Mouse (Mus musculus) layer of hippocampus, postnatal 10 days (tissue): Measurements from ENCODE around the gene Mettl6. TPM values are rescaled to one million over a fixed set of nuclear protein-coding genes. Genes with fewer than 3 reads are reported as not detected.
A peak's percentile ranks its signal among the peaks of the same experiment; 100 is the strongest.

Experiments used
- DNase-seq, 2 experiments: peaks; one replicate each; pipeline ENCODE4 v3.0.0; 2021; ENCODE audit warnings: low spot score in 2 of 2
- long read RNA-seq: library from polyadenylated mRNA; stranded (forward); transcript quantifications from one replicate; pipeline ENCODE4 v2.0.0, GENCODE M21; 2023
- total RNA-seq, 2 experiments: library from RNA; stranded (reverse); gene quantifications; 2 replicates each; pipeline ENCODE4 v1.2.3; 2021

Gene Mettl6
- 10 to 100 TPM; 26.7 to 29.4 TPM for total RNA-seq
- long read RNA-seq, transcript Mettl6-207 (5 exons, 793 nt), result minor isoform, 5 of 40 reads
- long read RNA-seq, transcript Mettl6-201 (6 exons, 3,946 nt), result major isoform, 18 of 40 reads
- long read RNA-seq, partial matches to known transcripts, result 3 of 40 reads
- long read RNA-seq, other reads (novel, unspliced or antisense), result 12 of 40 reads

DNA sequence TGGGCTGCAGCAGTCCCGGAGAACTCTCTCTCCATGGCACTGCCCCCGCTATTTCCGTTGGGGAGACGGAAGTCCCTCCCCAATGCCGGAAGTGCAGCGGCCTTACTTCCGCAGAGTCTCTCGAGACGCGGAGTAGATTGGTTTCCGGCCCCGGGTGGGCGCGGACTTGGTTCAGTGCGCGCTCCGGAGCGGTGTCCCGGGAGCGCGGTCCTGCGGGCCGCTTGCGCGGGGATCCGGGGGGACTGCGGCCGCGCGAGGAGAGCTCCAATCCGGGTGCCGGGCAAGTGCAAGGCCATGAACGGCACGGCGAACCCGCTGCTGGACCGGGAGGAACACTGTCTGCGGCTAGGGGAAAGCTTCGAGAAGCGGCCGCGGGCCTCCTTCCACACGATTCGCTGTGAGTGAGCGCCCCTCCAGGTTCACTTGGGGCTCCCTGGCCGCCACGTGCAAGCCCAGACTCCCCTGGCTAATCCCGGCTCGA is at the start of gene Mettl6:
TSS of gene Mettl6 (minus strand) at position 66 of the 481 bp plus-strand sequence.
- DNase-seq, result peak; percentile 85 to 90

DNA sequence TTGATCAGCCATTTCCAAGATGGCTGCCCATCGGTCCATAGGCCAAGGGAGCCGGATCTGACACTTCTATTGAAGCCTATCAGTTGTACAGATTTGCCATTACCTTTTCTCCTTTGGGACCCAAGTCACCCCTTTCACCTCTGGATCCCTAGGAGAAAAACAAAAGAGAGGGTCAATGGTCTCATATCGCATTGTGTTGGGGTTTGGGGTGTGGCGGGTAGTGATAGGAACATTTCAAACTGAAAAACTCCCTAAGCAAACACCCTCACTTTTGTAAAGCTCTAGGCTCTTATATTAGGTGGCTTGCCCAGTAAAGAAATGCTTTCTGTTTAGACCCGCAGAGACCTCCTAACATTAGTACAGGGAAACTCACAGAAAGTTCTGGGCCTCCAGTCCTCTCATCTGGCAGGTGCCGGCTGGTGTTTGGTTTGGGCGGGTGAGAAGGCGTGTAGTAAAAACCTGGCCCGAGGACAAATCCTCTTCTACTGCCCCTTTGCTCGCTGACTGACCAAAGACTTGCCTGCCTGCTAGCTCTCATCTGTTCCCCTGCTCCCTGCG is 49.1 kb upstream of the Mettl6 start:
- DNase-seq, result no peak

DNA sequence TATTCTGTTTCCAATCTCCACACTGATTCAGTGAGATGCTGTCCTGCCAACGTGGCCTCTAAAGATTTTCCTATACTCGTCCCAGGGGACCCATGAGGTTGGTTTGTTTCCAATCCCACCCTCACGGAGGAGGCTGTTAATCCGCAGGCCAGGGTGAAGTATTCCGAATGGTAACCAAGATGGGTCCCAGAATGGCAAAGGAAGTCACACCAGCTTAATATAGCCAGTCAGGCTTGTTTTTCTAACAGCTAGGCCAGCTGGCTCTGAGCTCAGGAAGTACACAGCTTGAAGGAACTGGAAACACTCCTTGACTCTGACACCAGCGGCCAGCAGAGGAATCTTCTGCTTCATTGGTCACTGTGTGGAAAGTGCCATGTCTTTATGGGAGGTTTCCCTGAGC is 42.5 kb upstream of the Mettl6 start:
- DNase-seq, result no peak

DNA sequence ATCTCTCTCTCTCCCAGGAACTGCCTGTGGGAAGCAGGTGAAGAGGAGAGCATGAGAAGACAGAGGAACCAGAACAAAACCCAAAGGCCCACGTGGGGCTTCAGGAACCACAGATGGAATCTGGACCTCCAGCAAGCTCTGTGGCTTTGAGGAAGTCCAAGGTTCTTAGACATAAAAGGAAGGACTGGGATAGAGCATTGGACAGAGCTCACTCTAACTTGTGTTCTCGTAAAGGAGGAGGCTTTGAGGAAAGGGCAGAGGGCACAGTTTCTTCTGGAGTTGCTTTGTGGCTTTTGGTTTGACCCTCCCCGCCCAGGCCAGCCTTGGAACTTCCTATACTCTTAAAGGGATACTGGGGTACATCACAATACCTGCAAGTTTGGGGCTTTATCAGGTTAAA is 37.8 kb upstream of the Mettl6 start:
- no peak for DNase-seq

DNA sequence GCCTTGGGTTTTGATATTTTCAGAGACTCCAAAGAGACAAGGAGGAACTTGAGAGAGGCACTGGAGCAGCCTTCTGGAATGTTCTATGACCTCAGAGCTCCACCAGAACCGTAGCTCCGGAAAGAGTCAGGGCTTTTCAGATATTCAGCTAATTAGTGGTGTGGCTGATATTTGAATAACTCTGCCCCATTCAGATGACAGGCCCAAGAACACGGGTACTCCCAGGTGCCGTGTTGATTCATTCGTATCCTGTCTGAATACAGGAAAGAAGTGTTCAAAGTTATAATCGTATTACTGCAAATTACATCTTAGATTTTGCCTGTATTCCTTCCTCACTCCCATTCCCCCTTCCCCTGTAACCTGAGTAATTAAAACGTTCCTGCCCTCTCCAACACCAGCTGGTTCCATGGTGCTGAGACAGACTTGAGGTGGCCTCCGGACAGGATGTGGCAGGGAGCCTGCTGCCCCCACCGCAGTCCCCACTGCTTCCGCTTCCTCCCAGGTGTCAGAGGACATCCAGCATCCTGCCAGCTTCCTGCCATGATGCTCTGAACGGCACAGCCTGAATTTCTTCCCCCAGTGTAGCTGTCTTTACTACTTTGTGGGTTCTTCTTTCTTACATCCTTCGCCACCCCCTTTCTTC is 36.8 kb upstream of the Mettl6 start:
- DNase-seq, result no peak

DNA sequence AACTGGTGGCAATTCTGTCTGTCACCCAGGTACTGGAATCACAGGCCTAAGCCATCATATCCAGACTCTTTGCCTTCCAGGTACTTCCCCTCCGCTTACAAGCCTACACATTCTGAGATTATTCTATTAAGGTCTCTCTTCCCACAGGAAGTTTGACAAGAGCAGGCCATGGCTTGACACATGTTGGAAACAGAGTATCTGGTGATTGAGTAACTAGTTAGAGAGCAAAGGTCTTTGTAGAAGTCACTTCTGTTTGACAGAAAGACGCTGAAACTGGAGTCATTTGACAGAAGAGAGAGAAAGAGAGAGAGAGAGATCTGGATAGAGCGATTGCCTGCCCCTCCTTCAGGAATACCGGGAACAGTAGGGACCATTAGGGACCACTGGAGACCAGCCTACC is 36.0 kb upstream of the Mettl6 start:
- no peak for DNase-seq

DNA sequence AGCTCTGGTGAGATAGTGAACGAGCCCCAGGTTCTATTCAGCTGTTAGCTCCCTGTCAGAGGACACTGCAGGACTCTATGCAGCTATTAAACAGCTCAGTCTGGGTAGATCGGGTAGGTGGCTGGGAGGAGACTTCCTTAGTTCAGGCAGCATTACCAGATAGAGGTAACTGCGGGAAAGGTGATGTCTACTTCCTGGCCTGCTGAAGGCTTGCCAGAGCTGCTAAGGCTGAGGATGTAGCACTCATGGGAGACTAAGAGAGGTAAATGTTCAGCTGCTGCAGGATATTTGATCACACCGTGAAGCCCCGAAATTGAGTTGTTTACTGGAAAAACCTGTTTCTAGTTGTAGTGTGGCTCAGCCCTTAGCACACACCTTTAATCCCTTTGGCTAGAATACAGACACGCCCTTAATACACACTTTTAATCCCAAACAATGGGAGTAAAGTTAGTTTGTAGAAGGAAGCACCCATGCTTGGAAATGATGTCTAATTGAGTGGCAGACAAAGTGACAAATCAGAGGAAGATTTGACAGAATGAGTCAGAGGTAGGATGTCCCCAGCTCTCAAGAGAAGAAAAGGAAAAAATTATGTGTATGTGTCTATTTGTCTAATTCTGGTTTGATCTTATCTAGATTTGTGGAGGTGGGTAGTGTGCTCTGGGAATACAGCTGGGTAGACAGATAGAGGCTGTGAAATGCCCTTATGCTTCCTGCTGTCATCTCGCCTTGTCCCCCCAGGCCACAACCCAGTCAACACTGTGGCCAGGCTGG is 30.4 kb upstream of the Mettl6 start:
- DNase-seq, result no peak

DNA sequence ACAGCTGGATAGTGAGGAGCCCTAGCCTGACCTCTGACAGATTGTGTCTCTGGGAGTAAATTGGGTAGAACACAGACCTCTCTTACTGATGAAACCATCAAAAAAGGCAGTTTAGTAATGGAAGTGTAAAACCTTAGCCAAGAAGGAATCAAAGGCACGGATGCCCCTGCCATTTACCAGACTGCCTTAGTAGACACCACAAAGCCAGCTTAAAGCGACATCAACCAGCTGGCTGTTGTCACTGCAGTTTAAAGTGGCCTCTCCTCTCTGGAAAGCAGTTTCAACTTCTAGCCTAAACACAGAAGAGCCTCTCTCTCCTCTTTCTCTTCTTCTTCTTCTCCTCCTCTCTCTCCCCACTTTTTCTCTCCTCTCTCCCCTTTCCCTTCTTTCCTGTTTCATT is 26.5 kb upstream of the Mettl6 start:
- no peak for DNase-seq

DNA sequence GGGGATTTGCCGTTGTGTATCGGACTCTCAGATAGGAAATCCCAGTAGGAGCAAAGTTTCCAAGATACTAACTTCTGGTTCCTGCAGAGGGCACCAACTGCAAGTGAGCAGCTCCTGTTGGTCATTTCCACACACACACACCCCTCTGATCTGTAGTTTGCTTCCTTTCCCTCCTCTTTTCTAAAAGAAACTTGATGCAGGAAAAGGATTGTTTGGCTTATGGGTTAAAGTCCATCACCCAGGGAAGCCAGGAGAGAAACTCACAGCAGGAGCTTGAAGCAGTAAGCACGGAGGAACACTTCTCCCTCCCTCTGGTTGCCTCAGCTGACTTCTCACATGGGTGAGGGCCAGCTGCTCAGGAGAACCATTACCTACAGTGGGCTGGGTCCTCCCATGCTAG is 24.3 kb upstream of the Mettl6 start:
- no peak for DNase-seq

DNA sequence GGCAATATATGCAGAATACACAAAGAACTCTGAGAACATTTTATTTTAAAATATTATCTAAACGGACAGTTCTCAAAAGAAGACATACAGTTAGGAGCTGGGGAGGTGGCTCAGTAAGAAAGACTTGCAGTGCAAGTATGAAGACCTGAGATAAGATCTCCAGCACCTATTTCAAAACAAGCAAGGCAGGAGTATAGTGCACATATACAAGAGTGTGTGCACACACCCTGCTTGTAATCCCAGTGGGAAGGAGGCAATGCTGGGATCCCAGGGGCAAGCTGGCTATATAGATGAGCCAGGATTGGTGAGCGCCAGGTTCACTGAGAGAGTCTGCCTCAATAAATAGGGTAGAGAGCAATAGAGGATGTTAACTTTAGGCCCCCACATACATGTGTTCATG is 21.1 kb upstream of the Mettl6 start:
- DNase-seq, result no peak

DNA sequence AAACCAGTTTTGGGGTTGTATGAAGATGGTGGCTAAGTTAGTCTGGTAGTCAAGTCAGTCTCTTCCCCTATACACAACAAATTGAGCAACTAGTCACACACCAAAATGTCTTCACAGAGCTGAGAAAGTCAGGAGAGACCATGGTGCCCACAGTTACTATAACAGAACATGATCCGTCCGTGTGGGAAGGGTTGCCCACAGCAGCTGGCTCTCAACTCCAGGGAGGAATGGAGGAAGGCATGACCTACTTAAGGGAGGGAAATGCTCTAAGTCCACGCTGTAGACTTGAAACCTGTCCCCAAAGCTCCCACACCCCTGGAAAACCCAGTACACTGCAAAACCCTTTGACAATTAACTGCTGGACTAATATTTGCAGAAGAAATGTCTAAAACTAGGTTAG is 15.5 kb upstream of the Mettl6 start:
- DNase-seq, result no peak

DNA sequence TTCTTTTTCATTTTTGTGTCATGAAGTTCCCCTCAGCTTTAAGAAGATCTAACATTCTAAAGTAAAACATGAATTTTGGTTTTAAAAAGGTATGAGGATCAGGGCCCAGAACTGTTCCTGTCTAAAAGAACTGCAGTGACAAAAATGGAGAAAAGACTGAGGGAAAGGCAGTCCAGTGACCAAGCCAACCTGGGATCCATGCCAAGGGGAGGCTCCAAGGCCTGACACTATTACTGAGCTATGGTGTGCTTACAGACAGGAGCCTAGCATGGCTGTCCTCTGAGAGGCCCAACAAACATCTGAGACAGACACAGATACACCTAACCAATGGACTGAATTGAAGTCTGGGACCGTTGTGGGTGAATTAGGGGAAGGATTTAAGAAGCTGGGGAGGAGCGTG is 15.1 kb upstream of the Mettl6 start:
- DNase-seq, result no peak

DNA sequence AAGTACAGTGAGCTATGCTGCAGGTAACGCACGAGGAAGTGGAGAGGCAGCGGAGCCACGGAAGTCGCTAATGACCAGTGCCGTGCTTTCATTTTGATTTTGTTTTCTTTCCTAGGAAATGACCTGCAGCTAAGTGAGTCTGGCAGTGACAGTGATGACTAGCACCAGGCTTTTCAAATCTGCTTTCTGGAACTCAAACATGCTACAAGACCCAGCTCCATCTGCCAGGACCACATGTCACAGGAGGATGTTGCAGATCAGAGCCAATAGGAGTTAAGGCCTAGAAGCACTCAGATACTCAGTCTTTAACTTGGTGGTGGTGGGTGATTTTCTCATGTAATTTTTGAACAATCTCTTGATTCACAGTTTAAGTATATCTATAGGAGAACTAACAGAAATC is 11.6 kb upstream of the Mettl6 start:
- DNase-seq, result peak; percentile 28 to 44

DNA sequence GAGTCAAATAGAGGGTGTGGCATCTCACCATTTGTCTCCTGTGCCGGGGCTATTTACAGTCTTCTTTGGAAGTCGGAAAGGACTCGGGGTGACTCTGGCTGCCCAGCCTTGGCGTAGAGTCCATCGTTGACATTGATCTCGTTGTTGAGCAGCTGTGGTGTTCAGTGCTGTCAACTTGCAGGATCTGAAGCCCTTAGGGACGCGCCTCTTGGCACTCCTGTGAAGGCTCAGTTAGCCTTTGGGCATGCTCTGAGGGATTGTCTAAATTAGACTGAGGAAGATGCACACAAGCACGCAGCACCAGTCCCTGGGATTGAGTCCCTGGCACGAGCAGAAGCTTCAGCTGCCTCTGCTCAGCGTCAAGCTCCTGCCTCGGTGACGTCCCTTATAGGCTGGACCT is 8.6 kb upstream of the Mettl6 start:
- no peak for DNase-seq

DNA sequence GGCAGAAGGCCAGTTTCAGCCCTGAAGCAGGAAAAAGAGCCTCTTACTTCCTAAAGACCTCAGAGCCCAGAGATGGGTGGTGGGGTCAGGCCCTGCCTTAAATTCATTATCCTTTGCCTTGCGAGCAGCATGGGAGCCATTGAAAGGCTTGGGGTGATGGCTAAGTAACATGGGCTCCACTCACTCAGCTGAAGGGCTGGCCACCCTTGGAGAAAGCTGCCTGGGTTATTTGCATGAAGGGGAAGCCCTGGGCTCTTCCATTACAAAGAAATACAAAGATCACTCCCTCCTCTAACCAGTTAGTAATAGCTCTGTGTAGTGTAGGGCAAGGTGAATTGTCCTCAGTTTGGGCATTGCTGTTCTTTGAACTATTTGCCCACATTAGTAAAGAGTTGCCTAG is 4.7 kb upstream of the Mettl6 start:
- no peak for DNase-seq

DNA sequence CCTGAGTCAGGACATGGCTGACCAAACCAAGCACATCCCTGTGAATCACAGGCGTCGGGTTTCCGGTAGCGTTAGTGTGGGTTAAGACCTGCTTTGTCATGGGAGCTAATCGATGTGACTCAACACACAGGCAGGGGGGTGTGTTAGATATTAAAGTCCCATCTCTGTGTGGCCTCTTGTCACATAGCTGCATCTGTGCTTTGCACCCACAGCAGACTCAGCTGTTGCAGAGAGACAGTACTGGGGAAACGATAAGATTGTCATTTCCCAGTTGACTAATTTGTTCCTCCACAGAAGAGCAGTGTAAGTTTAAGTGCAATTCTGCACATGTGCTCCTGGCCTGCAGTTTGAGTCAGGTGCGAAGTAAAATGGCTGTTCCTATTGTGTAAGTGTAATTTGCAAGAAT is 1.4 kb upstream of the Mettl6 start:
- no peak for DNase-seq

DNA sequence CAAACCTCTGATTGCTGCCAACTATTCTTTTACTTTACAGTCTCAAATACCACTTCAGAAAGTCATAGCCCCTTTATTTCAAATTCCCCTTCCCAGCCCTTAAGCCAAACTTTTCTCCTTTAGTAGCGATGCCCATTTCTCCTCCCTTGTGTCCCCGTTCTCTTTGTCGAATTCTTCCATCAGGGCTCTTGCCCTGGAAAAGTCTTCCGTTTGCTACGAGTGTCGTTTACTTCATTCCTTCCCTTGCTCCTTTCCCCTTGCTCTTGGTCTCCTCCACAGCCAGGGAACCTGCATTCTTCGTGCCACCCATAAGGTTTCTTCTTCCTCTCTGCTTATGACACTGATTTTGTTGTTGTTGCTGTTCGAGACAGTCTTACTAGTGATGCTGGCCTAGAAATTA is 698 bp upstream of the Mettl6 start:
- DNase-seq, result no peak

DNA sequence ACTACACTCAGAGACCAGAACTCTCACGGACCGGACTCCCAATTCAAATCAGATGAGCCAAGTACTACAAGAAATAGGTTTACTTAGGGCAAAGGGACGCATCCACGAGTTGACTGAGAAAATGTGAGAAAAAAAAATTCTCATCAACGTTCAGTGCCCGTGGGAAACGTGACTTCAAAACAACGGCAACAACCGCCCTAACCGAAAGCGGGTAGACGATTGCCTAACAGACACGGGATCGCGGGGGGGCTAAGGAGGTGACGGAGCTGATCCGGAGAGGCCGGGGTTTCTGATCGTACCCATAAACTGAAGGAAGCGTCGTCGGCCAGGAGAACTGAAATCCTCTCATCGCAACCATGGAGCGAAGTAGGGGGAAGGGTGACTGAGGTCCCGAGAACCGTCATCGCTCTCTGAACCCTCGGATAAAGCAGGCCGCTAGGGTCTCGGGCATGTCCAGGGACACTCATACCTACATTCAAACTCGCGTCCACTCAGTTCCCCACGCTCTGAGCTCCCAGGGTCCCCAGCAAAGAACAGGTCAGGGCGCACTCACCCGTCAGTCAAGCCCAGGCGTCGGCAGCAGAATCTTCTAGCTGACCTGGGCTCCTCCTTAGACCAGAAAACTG is 378 bp downstream of the Mettl6 start, which contains the start of gene Eaf1:
TSS of gene Eaf1 (plus strand) at position 51 of the 626 bp plus-strand sequence.
- no peak for DNase-seq

DNA sequence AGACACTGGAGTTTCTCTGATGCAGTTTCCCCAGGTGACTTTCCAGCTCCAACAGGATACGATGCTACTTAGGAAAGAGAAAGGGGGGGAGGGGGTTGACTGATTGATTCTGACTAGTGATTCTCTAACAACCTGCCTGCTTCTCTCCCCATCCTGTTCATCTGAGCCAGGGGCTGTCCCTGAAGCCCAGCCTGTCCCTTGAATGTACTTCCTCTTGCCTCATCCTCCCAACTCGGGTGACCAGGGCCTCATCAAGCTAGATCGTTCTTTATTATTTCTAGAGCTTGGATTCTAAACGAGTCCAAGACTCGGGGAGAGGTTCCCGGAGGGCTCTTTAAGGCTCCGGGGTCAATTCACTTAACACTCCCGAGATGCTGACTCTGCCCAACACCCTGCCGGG is 939 bp downstream of the Mettl6 start:
- DNase-seq, result no peak

DNA sequence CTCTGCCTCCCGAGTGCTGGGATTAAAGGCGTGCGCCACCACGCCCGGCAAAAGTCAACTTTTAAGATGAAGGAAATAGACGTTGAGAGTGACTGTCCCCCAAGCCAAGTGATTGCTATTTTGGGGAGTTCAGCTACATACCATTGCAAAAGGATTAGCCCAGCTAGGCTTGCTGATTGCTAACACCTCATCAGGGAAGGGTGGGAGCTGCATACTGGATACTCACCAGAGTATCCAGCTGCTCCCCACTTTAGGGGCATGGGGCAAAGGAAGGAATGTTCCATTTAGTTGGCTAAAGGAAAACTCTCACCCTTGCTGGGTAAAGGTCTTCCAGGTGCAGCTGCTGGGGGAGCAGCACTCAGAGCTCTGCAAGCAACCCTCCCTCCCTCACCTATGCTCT is 6.8 kb downstream of the Mettl6 start:
- no peak for DNase-seq

DNA sequence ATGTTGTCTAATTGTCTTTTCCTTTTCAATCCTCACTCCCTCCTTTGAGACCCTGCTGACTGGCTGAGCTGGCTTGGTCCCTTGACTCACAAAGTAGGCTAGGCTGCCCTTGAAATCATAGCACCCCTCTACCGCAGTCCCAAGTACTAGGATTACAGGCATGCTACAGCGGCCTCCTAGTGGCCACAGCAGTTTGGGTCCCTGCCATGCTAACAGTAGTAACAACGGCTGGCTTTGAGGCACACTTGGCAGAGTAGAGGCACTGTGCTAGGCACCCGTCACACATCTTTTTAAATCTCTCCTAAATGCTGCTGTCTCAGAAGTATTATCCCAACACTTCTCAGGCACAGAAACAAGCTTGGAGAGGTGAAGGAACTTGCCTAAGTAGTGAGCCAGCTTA is 8.4 kb downstream of the Mettl6 start:
- peak in 1 of 2 experiments; percentile 21 for DNase-seq

DNA sequence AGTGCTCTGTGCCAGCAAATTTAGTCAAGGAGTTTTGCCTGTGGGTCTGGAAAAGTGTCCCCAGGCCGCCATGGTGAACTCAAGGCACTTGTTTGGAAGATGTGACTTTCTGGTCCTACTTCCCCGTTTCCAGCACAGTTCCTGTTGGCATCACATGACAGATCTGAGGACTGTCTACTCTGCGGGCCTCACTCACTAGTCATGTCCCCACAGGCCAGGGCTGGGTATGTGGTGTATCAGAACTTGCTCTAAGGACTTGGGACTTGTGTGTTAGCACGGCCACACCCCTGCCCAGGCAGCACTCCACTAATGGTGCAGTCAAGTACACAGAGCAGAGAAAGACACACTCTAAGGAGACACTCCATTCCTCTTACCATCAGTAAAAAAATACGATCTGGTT is 12.4 kb downstream of the Mettl6 start:
- DNase-seq, result no peak
